Mouse (Mus musculus) urinary bladder, postnatal 14 days (tissue): ENCODE measurements around the gene Tmc5.

Source experiments
- DNase-seq: peaks from one replicate; pipeline ENCODE4 v3.0.0; 2021; ENCODE audit warnings: low spot score

Tmc5 gene

GRCm38 (mm10) chr7:118597201-118597600, at the start of gene Tmc5:
Gene Tmc5 (plus strand): TSS chr7:118597297.
- DNase-seq = no peak

- DNase-seq = no peak
Observed at GRCm38 (mm10) chr7:118547451-118547850, 49.6 kb upstream of the Tmc5 start.

DNA sequence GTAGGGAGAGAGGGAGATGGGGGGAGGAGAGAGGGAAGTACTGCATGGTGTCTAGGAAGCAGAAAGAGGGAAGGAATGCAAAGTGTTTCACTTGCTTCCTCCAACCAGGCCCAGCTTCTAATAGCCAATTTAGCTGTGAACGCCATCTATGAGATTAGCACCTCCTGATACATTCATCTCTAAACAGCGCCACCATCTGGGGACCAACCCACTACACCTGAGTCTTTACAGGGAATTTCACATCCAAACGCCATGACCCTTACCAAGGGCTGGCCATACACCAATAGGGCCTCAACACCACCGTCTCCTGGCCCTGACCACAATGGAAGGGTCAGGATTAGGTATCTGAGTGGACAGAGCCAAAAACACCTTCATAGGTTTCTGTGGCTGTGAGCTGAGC, 43.2 kb upstream of the Tmc5 start:
- no peak for DNase-seq

DNA sequence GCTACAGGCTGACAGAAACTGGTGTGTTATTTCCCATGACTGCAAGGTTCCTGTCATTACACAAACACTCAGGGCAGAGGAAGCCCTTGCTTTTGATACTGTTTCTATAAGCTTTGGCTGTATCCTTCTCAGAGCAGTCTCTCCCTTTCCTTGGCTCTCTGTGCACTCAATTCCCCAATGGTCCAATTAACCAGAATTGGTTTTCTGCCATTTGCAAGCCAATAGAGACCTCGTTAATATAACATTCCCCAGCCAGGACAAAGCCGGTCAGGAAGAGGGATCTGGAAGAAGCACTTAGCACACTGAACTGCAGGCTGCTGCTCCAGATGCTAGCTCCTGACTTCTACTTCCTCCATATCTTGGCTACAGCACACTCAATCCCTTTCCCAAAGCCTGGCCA, 42.8 kb upstream of the Tmc5 start:
- no peak for DNase-seq

DNA sequence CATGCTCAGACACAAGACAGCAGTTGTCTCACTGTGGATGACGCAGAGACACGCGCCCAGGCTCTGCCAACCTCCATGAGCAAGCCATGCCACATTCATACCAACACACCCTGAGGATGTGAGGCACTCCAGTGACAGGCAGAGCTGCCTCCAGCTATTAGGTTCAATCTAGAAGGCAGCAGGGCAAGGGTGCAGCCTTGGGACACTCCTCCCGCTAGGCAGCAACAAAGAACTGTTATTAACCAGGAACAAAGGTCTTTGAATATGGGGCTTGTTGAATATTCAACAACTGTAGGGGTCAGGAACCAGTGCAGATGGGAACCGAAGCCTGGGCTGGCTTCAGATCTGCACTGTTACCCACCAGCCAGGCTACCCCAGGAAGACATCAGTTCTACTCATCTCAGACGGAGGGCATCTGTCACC, 28.0 kb upstream of the Tmc5 start:
- DNase-seq = peak; percentile 46

- DNase-seq = no peak
Observed at GRCm38 (mm10) chr7:118571350-118571749, 25.7 kb upstream of the Tmc5 start.

DNA sequence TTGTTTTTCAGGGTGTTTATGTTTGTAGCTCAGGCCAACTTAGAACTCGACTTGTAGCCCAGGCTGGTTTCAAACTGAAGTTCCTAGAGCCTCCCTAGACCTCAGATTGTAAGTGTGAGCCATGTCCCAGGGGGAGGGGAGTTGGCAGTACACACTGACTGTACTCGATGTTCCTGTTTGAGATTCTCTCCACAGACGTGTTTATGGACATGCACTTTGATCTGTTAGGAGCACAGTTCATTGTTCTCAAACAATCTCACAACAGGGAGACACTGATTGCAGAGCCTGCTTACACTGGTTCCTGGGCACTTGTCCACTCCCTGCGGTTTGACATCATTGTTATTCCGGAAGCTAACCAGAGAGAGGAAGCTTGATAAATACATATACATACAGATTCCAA, 25.1 kb upstream of the Tmc5 start:
- DNase-seq = no peak

DNA sequence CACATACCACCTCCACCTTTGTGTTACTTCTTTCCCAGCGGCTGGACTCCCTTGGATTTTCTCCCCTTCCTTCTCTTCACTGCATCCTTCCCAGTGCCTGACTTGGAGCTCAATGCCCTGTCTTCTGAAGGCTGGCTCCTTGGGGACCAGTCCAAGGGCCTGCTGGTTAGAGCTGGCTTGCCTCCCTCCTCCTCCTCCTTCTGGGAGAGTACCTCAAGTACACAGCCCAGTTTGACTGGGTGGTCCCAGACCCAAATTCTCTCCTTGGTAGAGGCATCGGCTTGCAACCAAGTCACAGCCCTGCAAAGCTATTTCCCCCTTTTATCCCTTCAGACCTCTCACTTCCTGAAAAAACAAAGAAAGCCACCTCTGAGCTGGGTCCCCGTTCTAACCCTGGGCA, 18.8 kb upstream of the Tmc5 start:
- DNase-seq = no peak

- DNase-seq = no peak
Observed at GRCm38 (mm10) chr7:118579938-118580337, 17.2 kb upstream of the Tmc5 start.

GRCm38 (mm10) chr7:118583821-118584220, 13.3 kb upstream of the Tmc5 start:
- DNase-seq = no peak

GRCm38 (mm10) chr7:118584257-118584907, 12.7 kb upstream of the Tmc5 start, which contains the start of gene Tmc7:
Gene Tmc7 (minus strand): TSS chr7:118584736.
- peak; percentile 84 for DNase-seq

DNA sequence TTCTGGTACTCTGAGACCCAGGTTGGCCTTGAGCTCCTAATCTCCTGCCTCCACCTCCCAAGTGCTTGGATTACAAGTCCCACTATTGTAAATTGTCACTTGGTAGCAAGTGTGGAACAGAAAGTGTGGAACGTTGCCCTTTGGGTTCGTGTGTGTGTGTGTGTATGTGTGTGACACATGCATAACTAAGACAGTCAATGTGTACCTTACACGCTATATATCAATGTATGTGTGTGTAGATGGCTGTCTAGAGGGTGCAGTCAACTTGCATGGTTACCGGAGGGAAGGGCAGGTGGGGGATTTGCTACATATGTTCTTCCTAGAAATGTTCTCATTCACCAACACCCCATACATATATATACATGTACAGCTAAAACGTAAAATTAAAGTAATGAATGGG, 12.2 kb upstream of the Tmc5 start:
- no peak for DNase-seq

DNA sequence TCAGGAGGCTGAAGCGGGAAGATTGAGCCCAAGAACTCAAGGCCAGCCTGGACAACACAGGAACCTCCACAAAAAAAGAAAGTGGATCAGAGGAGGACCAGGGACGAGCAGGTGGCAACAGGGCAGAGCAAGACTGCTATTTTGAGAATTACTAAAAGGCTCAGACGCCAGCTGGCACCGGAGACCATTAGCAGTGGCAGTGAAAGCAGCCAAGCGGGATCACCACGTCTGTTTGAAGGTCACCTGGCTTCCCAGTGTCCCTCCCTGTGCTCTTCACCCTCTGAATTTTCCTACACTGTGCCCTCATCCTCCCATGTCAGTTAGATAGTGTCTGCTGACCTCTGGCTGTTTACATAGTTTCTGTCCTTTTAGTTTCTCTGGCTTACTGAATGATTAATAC, 11.2 kb upstream of the Tmc5 start:
- no peak for DNase-seq

DNA sequence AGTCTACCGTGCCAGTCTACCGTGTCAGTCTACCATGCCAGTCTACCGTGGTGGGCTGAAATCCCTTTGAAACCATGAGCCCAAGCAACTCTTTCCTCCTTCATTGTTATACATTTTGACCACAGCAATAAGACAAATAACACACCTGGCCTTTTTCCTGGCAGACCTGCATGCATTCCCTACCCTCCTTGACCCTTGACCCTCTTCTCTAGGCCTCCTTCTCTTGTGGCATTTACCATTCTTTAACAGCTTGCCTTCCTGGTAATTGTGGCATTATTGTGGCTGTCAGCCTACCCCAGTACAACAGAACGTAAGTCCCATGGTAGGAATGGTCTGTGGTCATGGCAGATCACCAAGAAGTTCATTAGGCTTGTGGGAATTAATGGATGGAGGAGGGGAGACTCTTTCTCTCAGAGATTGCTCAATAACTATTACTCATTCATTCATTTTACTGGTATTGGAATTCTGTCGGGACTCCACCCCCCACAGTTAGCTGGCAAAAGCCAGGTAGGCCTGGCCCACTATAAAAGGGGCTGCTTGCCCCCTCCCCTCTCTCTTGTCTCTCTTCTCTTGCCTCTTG, 6.3 kb upstream of the Tmc5 start:
- no peak for DNase-seq

GRCm38 (mm10) chr7:118592146-118592545, 5.0 kb upstream of the Tmc5 start:
- DNase-seq = no peak

DNA sequence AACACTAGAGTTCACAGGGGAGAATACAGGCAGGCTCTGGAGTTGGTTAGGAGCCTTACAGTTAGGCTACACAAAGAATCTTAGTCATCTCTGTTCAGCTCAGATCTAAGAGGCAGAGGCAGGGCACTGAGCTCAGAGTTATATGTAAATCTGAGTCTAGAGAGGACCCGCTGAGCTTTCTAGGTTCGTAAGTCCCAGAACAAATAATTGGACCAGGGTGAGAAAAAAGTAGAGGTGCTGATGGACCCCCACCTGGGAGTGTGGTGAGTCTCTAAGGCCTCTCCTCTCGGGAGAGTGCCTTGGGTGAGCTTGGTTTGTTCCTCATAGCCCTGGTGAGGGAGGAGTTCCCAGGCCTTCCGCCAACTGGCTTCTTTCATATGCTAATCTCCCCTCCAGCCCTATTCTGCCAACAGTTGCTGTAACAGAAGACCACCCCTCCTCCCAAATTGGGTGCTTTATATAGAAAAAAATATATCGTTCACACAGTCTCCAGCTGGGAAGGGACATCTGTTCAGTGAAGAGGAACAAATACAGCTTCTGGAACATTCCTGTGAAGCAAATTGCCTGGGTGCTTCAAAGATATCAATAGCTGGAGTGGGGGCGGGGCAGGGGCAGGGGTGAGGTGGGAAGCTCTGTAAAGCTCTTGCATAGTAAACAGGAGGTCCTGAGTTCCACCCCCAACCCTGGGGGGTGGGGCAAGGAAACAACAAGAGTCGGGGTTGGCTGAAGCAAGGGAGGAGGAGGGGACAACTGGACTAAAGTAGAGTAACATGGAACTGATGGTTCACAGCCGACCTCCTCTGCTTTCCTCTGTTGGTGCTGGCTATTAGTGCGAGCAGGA, 3.3 kb upstream of the Tmc5 start:
- DNase-seq = no peak

- DNase-seq = no peak
Observed at GRCm38 (mm10) chr7:118594611-118595010, 2.5 kb upstream of the Tmc5 start.

- DNase-seq = peak; percentile 97
Observed at GRCm38 (mm10) chr7:118595228-118595627, 1.9 kb upstream of the Tmc5 start.

- no peak for DNase-seq
Observed at GRCm38 (mm10) chr7:118596271-118596670, 826 bp upstream of the Tmc5 start.

DNA sequence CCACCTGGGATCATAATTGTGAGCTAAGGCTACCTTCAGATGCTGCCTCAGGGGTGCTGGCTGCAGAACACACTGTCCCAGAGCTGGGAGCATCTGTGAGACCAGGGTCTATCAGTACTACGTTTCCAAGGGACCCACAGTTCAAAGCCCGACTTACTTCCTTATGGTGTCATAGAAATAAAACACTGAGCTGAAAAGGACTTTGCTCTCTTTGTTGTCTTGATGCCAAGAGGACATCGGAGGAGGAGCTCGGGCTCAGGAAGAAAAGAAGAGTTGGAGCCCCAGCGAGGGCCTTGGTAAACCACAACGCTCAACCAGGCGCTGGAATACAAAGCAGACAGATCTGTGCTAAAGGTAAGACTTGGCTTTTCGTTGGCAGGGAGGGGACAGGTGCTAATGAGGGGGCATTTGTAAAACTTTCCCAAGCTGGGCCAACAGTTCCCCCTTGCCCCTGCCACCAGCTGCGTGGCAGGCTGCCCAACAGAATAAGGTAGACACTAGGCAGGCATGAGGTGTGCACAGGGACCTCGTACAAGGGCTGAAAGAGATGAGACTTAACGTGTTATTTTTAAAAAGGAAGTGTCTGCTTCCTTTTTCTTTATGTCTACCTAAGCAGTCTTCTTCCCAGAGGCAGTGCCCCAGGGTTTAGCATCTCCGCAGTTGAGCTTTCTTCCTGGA, 3.0 kb downstream of the Tmc5 start:
- no peak for DNase-seq

DNA sequence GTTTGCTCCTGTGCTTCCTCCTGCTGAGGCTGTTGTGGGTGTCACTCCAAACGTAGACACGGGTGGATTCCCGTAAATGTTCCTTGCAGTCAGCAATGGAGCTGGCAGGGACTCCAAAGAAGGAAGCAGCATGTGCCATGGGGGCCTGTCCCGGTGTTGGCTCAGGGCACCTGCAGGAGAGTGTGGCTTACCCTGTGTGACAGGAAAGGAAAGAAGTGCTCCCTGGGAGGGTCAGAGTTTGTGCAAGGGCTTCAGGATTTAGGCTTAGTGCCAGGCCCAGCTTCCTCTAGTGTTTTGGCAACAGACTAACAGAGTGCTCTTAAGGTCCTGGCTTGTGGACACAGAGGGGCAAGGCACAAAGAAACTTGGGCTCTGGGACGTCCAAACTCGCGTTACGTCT, 7.7 kb downstream of the Tmc5 start:
- no peak for DNase-seq

GRCm38 (mm10) chr7:118609815-118610214, 12.7 kb downstream of the Tmc5 start:
- DNase-seq = no peak

DNA sequence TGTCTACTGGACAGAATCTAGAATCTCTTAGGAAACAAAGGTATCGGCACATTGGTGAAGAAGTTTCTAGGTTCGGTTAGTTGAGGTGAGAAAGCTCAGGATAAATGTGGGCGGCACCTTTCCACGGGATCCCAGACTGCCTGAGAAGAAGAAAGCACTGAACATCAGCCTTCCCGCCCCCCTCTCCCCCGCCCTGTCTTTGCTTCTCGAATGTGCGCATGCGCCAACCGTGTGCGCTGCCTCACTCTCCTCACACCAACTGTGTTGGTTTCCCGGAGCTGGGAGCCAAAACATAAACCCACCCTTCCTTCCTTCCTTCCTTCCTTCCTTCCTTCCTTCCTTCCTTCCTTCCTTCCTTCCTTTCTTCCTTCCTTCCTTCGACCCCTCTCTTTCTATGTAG, 13.6 kb downstream of the Tmc5 start:
- DNase-seq = no peak
